Mouse (Mus musculus): Measurements from ENCODE around the gene Cbx1.
"Not testable (repeated sequence)": the region's sequence is repeated elsewhere in the genome, so short reads cannot be mapped to it uniquely, and the experiment has no call there.

The Cbx1 gene

DNA sequence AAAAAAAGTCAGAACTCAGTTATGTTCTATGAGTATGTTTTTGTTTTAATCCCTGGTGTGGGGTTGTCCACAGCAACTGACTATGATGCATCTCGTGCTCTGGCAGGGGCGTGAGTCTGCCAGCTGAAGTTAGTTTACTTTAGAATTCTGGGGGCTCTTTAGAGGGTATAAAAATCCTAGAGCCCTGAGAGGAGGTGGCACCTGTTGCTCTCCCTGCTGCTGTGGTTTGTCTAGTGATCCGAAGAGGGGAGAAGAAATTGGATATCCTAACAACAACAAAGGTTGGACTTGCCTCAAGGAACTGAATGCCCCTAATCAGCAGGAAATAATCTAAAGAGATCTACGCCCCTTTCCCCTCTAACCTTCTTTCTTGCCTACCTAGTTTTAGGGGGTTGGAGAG is 49.4 kb downstream of the Cbx1 start:
- DNase-seq (ENCODE audit: low spot score) = no peak

- DNase-seq (ENCODE audit: low spot score) = no peak
These were observed 50.5 kb downstream of the Cbx1 start for GRCm38 (mm10) chr11:96839428-96839827.

DNA sequence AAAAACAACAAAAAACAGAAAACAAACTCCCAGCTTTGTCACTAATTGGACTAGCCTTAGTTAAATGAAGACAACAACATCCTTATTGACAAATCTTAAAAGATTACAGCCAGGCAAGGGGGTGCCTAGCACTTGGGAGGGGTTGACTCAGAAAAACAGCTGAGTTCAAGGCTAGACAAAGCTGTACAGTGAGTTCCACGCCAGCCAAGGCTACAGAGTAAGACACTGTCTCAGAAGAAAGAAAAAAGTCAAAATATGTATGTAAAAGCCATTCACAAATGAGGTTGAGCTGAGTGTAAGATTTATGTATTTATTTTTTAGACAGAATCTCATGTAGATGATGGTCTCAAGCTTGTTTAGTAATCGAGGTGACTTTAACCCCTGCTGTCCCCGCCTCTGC is 51.0 kb downstream of the Cbx1 start:
- DNase-seq (ENCODE audit: low spot score) = no peak

DNA sequence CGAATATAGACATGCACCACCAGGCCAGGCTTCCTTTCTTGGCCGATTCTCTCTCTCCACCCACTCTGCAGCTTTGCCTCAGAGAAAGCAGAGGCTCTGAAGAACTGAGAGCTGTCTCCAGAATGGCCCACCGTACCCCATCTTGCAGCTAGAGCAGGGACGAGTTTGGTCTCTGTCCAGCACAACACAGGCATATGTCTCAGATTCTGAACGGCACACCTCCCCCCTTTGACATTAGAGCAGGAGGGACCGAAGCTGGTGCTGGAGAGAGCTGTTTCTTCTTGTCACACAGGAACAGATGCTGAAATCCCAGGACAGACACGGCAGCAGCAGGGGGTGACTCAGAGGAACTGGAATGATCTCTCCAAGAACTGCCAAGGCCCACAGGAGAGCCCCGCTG is 51.4 kb downstream of the Cbx1 start:
- DNase-seq (ENCODE audit: low spot score) = peak; percentile 21

DNA sequence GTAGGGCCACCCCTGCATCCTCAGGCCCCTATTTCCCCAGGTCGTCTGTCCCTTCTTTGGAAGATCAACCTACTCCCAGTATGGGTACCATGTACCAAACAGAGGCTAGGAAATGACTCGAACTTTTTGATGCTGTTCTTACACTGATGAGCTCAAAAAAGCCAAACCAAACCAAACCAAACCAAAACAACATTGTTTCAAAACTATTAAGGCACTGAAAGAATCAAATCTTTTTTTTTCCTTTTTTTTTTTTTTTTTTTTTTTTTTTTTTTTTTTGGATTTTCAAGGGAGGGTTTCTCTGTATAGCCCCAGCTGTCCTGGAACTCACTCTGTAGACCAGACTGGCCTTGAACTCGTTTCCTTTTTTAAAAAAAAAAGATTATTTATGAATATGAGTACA is 54.7 kb downstream of the Cbx1 start:
- DNase-seq (ENCODE audit: low spot score) = no peak

DNA sequence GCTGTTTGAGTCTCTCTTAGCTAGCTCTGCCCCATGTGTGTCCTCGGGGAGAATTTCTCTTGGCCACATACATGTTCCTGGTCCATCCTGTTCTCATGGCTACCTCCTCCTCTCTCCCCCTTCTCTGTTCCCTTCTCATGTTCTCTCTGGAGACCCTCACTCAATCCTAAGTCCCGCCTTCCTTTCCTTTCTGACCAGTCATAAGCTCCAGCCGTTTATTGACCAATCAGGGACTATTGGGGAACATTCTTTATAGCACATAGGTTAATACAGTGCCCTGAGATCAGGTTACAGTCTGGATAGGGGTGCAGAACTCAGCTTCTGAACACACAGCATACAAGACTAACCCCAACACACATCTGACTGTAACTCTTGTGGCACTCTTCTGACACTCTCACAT is 58.3 kb downstream of the Cbx1 start:
- DNase-seq (ENCODE audit: low spot score) = no peak

GRCm38 (mm10) chr11:96848694-96849093 is 59.8 kb downstream of the Cbx1 start:
- DNase-seq (ENCODE audit: low spot score) = peak; percentile 86

DNA sequence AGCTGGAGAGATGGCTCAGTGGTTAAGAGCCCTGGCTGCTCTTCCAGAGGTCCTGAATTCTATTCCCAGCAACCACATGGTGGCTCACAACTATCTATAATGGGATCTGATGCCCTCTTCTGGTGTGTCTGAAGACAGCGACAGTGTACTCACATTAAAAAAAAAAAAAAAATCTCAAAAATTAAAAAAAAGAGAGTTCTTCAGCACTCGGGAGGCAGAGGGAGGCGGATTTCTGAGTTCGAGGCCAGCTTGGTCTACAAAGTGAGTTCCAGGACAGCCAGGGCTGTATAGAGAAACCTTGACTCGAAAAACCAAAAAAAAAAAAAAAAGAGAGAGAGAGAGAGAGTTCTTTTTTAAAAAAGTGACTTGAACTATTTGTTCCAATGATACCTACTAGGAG is 60.2 kb downstream of the Cbx1 start:
- DNase-seq (ENCODE audit: low spot score) = not testable (repeated sequence)

DNA sequence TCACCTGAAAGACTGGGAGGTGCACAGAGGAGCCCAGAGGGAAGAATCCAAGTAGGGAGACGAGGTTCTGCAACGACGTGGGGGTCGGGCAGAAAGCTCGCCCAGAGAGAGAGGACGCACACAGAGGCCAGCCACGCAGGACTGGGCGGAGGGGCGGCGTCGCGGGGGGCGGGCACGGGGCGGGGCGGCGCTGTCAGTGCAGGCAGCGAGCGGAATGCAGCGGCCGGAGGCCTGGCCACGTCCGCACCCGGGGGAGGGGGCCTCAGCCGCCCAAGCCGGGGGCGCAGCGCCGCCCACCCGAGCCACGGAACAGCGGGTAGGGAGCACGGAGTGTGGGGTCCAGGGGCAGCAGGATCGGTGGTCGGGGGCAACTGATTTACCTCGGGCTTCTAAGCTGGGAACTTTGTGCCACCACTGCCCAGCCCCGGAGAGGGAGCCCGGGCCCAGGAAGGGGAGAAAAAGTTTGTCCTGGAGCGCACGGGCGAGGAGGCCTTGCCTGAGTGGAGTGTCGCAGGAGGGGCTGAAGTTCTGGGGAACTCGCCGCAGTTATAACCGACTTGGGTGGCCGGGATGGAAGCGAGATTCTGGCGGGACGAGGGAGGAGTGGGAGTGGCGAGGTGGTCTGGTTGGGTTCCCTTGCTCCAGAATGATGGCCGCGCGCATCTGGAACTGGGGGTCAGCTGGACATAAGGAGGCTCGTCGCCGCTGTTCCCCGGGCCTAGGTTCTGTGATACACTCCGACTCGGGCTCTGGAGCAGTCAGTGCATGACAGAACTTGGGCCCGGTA is 60.9 kb downstream of the Cbx1 start, which contains the start of gene Copz2:
Copz2 (plus strand) TSS at position 190 of the 787 bp plus-strand sequence.
- peak; percentile 68 for DNase-seq (ENCODE audit: low spot score)

DNA sequence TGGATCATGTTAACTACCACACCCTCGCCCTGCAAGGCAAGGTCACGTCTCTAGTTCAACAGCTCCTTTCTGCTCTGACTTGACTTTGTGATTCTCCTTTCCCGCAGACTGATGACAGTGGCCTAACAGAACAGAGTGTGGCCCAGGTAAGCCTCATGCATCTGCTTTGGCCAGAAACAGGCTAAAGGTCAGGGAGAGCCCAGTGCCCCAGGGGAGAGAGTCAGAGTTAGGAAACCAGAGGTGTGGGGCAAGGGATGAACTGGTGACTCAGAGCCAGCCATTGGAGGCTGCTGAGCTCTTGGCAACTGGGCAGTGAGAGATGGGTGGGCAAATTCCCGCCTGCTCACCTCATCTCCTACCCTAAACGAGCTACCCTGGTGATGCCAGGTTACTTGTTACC is 68.5 kb downstream of the Cbx1 start:
- DNase-seq (ENCODE audit: low spot score) = no peak

Data from adipocyte (in vitro differentiated cells).